Mouse (Mus musculus) E14TG2a.4 (cell line): ENCODE measurements at regions not wholly inside any gene's neighbourhood (a gene's known extent, or its start where the extent isn't known, plus 50 kb on each side); places are given as distances from the start of the nearest gene placed in this dataset.

Source experiments
- H3K27me3 ChIP-seq: 2 replicates; pipeline ENCODE4 v1.6.1; 2014; ENCODE audit warnings: low read length, control low read depth; ENCODE audit not compliant: insufficient read depth
- H3K36me3 ChIP-seq: 2 replicates; pipeline ENCODE4 v1.6.1; 2014; ENCODE audit warnings: low read length, control low read depth; ENCODE audit not compliant: insufficient read depth
- H3K4me1 ChIP-seq: replicated peaks from 2 replicates; pipeline ENCODE4 v1.6.1; 2014; ENCODE audit warnings: low read depth, low read length, control low read depth
- H3K4me3 ChIP-seq: replicated peaks from 2 replicates; pipeline ENCODE4 v1.5.1; 2014; ENCODE audit warnings: mild to moderate bottlenecking, low read length
- H3K9me3 ChIP-seq: 2 replicates; pipeline ENCODE4 v1.6.1; 2014; ENCODE audit warnings: low read length, control low read depth
- CTCF ChIP-seq: conservative IDR thresholded peaks from 2 replicates; pipeline ENCODE4 v1.5.1; 2014; ENCODE audit warnings: low read length
- NANOG ChIP-seq: IDR thresholded peaks from 2 replicates; pipeline ENCODE4 v1.6.1; 2014; ENCODE audit warnings: borderline replicate concordance, low read length, mixed read lengths
- POU5F1 ChIP-seq: IDR thresholded peaks from 2 replicates; pipeline ENCODE4 v1.6.1; 2014; ENCODE audit warnings: low read length, borderline replicate concordance

DNA sequence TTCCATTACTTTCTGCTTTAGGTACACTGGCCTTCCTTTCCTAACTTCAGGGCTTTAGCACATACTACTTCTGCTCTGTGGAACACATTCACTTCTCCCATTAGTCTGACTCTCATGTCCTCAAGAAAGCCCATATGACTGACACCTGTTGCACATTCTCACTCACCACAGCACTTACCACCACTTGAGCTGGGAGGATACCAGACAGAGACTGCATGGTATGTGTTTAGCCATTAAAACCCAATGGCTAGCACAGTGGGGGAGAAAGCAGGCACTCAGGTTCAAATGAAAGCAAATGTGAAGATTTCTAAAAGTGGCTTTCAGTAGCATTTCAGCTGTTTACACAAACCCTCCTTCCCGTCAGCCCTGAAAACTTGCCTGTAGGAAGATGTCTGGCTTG, 113.6 kb upstream of the Ncam1 start:
- peaks cover 6% of the 10 kb centered on the region; the same call in 1 of the 2 replicates for H3K4me1 ChIP-seq
- TF ChIP-seq NANOG: peak; percentile 71; the same call in 1 of the 2 replicates
- TF ChIP-seq CTCF: no peak
- TF ChIP-seq POU5F1: no peak
- no peaks in the 10 kb centered on the region for H3K27me3 ChIP-seq
- H3K9me3 ChIP-seq: peaks cover 10% of the 10 kb centered on the region
- H3K36me3 ChIP-seq: no peaks in the 10 kb centered on the region
- no peak overlapping the region for H3K4me3 ChIP-seq

DNA sequence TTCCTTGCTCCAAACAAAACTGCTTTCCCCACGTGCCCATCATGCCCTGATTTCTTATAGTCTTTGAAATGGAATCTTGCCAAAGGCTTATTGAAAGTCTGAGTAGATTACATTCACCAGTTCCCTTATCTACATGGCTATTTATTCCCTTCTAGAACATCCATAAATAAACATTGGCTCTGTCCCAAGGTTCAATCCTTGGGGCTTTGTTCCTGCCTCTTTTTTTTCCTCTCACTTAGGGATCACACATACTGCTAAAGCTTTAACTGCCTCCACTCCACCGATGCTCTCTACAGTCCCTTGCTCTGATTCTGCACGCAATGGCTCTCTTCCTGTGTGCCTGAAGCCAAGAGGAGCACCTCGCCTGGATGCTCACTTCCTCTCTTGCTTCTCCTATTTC, 107.6 kb upstream of the Ncam1 start:
- Histone ChIP-seq H3K36me3 (no peaks in the 10 kb centered on the region), H3K27me3 (no peaks in the 10 kb centered on the region; the same call in 1 of the 2 replicates), H3K4me1 (no peaks in the 10 kb centered on the region), H3K9me3 (peaks cover 30% of the 10 kb centered on the region), H3K4me3 (no peak overlapping the region)
- TF ChIP-seq POU5F1 (no peak), CTCF (no peak)

DNA sequence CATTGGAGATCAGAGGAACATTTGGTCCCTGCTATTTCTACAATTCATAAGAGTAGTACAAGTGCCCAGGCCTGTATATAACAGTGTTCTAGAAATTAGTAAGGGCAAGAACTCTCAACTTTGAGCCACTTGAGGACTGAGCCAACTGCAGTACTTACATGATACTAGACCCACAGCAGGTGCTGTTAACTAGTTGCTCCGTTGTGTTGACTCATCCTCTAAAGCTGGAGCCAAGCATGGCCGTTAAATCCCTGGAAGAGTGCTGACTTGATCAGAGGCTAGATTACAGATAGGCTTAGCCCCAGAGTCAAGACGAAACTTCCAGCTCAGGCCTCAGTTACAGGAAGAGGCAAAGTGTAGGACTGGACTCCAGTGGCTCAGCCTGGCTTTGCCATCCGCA, 107.0 kb upstream of the Ncam1 start:
- TF ChIP-seq POU5F1 (no peak), NANOG (no peak), CTCF (no peak)
- Histone ChIP-seq H3K36me3 (no peaks in the 10 kb centered on the region), H3K4me3 (no peak overlapping the region), H3K9me3 (peaks cover 30% of the 10 kb centered on the region), H3K4me1 (no peaks in the 10 kb centered on the region), H3K27me3 (no peaks in the 10 kb centered on the region; the same call in 1 of the 2 replicates)

DNA sequence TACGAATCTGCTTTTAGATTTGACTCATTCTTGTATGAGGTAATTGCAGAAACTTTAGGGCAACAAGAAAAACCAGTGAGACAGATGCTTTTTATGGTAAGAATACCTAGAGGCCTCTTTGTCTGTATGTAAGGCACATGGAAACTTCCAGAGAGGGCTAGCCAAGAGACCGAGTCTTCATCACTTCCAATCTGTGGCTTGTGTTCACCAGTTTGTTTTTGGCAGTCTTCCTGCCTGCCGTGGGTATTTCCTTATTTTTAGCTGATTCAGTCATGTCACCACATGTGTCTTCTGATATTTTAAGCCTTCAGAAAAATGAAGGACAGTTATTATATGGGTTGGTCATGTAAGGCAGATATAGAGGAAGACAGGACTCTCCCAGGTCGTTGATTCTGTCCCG, 100.2 kb upstream of the Ncam1 start:
- Histone ChIP-seq H3K4me1 (no peaks in the 10 kb centered on the region), H3K27me3 (peaks cover 7% of the 10 kb centered on the region; the same call in 1 of the 2 replicates), H3K9me3 (peaks cover 19% of the 10 kb centered on the region), H3K4me3 (no peak overlapping the region), H3K36me3 (no peaks in the 10 kb centered on the region)
- TF ChIP-seq POU5F1 (no peak), NANOG (no peak), CTCF (no peak)

DNA sequence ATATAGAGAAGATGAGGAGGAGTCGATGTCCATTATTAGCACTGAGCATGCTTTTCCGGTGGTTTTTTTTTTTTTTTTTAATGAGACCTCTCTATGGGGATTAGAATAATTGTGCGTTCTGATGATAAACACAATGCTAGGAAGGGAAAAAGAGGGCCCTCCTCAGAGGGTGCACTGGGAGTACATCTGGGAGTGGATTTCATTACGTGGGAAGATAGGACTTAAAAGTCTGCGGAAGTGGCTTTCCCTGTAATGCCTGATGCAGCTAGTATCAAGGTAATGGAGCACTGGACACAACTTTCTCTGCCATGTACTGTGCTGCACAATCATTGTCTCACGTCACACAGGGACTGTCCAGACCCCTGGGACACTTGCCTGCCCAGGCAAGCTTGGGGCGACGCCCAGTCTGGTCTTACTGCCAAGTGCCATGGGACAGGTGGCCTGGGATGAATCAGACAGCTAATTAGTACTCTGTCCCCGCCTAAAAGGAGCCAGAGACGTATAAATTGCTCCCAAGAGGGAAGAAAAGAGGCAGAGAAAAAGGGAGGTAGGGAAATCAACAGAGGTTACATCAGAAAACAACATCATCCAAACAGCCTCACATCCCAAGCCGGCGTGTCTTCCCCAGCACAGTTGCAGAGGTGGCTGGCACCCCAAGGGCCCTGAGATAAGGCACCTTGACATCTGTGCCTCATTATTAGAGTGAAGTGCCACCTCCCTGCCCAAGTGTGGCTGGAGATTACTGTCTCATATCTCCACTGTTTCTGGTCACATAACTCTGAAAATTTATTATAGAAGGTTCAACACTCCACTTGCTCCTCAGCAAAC, 86.0 kb upstream of the Ncam1 start:
- Histone ChIP-seq H3K36me3 (no peaks in the 10 kb centered on the region), H3K27me3 (0 out of 2 replicates have a peak, but pooled peaks cover 2% of the 10 kb centered on the region), H3K4me3 (no peak overlapping the region), H3K9me3 (no peaks in the 10 kb centered on the region), H3K4me1 (peaks cover 1% of the 10 kb centered on the region)
- TF ChIP-seq NANOG: no peak
- TF ChIP-seq CTCF: no peak
- no peak for TF ChIP-seq POU5F1

- Histone ChIP-seq H3K4me1 (peaks cover 14% of the 10 kb centered on the region), H3K36me3 (no peaks in the 10 kb centered on the region), H3K9me3 (no peaks in the 10 kb centered on the region), H3K27me3 (no peaks in the 10 kb centered on the region), H3K4me3 (no peak overlapping the region)
- TF ChIP-seq CTCF: no peak
- no peak for TF ChIP-seq POU5F1
- no peak for TF ChIP-seq NANOG
These were observed 80.8 kb upstream of the Ncam1 start for GRCm38 (mm10) chr9:49879361-49880128.

DNA sequence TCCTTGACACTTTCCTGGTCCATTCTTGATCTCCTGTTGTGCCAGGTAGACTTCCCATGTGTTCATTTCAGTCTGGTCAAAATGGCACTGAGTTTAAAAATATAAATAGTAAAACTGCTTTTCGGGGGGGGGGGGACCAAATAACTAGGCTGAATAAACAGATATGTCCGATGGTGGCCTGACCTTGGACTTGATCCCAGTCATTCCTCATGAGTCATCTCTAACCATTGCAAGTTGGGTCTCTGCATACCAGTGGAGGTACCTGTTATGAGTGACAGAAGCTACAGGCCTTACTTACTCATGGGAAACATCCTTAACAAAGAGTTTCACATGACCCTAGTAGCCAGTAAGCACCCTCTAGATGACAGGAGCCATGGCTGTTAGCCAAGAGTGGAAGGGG, 76.2 kb upstream of the Ncam1 start:
- no peaks in the 10 kb centered on the region for H3K9me3 ChIP-seq
- H3K4me3 ChIP-seq: no peak overlapping the region
- no peaks in the 10 kb centered on the region; the same call in 1 of the 2 replicates for H3K27me3 ChIP-seq
- no peak for TF ChIP-seq CTCF
- no peak for TF ChIP-seq NANOG
- TF ChIP-seq POU5F1: no peak
- no peaks in the 10 kb centered on the region for H3K36me3 ChIP-seq
- H3K4me1 ChIP-seq: peaks cover 29% of the 10 kb centered on the region

GRCm38 (mm10) chr9:49873550-49873949, 74.8 kb upstream of the Ncam1 start:
- Histone ChIP-seq H3K27me3 (peaks cover 3% of the 10 kb centered on the region; the same call in 1 of the 2 replicates), H3K9me3 (no peaks in the 10 kb centered on the region), H3K4me1 (peaks cover 22% of the 10 kb centered on the region), H3K4me3 (peak overlapping the region; percentile 63), H3K36me3 (no peaks in the 10 kb centered on the region)
- TF ChIP-seq POU5F1: no peak
- no peak for TF ChIP-seq CTCF
- no peak for TF ChIP-seq NANOG
